Mouse (Mus musculus): Measurements from ENCODE around the gene Phc3.

DNA sequence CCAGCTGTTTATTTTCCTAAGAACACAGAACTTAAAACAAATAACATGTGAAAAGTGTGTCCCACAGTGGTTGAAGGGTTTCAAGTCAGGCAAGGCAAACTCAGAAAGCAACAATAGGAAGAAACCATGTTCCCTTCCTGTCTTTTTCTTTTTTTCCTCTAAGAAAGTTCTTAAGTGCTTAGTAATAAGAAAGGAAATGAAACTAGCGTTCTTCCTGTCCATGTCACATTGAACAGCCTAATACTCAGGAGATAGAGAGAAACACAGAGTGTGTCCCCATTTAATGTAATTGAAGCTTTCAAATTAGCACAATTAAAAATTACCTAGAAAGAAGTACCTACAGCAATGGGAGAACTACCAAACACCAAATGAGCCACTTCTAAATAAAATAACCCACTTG lies 64.6 kb downstream of the Phc3 start:
- TF ChIP-seq CTCF (IDR thresholded peaks at IDR 0.05; ENCODE audit: borderline replicate concordance, control insufficient read depth, extremely low read depth, insufficient read depth, low read length, poor library complexity) (no peak), POLR2A (IDR thresholded peaks at IDR 0.05; ENCODE audit: control insufficient read depth, extremely low read depth, insufficient read depth, low read length, poor library complexity) (no peak)

Data from thymus, adult 2 months (tissue).